8 mouse cellular contexts compared by ENCODE assay signal in genomic region chr9:53603384-53603783, GRCm38 (mm10). TPM values are rescaled to one million over a fixed set of nuclear protein-coding genes. Genes with fewer than 3 reads are reported as not detected.
A peak's percentile ranks its signal among the peaks of the same experiment; 100 is the strongest.
DNase-seq lines count a peak whose midpoint lies in the region; ATAC-seq lines count a peak whose summit lies in the region.

No protein-coding gene starts in this region.

- H3K9ac ChIP-seq in liver, embryonic 15.5 days, result no peak overlapping the region
- no peak overlapping the region for H3K9ac ChIP-seq in stomach, embryonic 15.5 days

- DNase-seq in gastrocnemius, postnatal 10 days, result peak; percentile 17
- DNase-seq in gastrocnemius, postnatal 25 days, result no peak
- peak; percentile 91 for DNase-seq in 3T3-L1 (ENCODE audit: low read depth, low spot score)
- peak; percentile 30 for DNase-seq in adrenal gland, postnatal 25 days
- DNase-seq in midbrain, embryonic 10.5 days (ENCODE audit: low spot score), result no peak

- H3K27ac ChIP-seq in liver, embryonic 15.5 days (replicated peaks), result peak overlapping the region; percentile 64
- no peak overlapping the region for H3K27ac ChIP-seq in stomach, embryonic 15.5 days
- H3K27ac ChIP-seq in midbrain, embryonic 10.5 days (replicated peaks), result no peak overlapping the region

- no peaks in the 10 kb centered on the region for H3K9me3 ChIP-seq in liver, embryonic 15.5 days (replicated peaks)
- H3K9me3 ChIP-seq in stomach, embryonic 15.5 days, result no peaks in the 10 kb centered on the region
- H3K9me3 ChIP-seq in midbrain, embryonic 10.5 days (replicated peaks), result no peaks in the 10 kb centered on the region

- H3K4me1 ChIP-seq in liver, embryonic 15.5 days (replicated peaks), result peaks cover 27% of the 10 kb centered on the region
- H3K4me1 ChIP-seq in stomach, embryonic 15.5 days, result 0 out of 2 replicates have a peak, but pooled peaks cover 7% of the 10 kb centered on the region
- H3K4me1 ChIP-seq in midbrain, embryonic 10.5 days, result no peaks in the 10 kb centered on the region

- no peaks in the 10 kb centered on the region for H3K36me3 ChIP-seq in liver, embryonic 15.5 days (replicated peaks)
- no peaks in the 10 kb centered on the region for H3K36me3 ChIP-seq in stomach, embryonic 15.5 days
- no peaks in the 10 kb centered on the region for H3K36me3 ChIP-seq in midbrain, embryonic 10.5 days

- ATAC-seq in liver, embryonic 15.5 days (ENCODE audit: insufficient read depth), result no peak
- ATAC-seq in stomach, embryonic 15.5 days (ENCODE audit: insufficient read depth, low FRiP score, low read depth), result 0 out of 2 replicates have a peak, but pooled peaks have one; percentile 15
- ATAC-seq in cerebellum, adult (ENCODE audit: insufficient number of reproducible peaks, low FRiP score, low TSS enrichment), result no peak

- 53% methylated on average over 1 of the region's 1 CpGs for WGBS in liver, embryonic 15.5 days (ENCODE audit: insufficient replicate concordance)
- 79% methylated on average over 1 of the region's 1 CpGs for WGBS in stomach, embryonic 15.5 days
- 97% methylated on average over 1 of the region's 1 CpGs for WGBS in midbrain, embryonic 10.5 days

- H3K4me2 ChIP-seq in liver, embryonic 15.5 days, result no peak overlapping the region
- H3K4me2 ChIP-seq in stomach, embryonic 15.5 days, result no peak overlapping the region

- no peaks in the 10 kb centered on the region for H3K27me3 ChIP-seq in liver, embryonic 15.5 days
- H3K27me3 ChIP-seq in stomach, embryonic 15.5 days (replicated peaks), result no peaks in the 10 kb centered on the region
- no peaks in the 10 kb centered on the region for H3K27me3 ChIP-seq in midbrain, embryonic 10.5 days (ENCODE audit: low read depth, poor library complexity, severe bottlenecking)

- H3K4me3 ChIP-seq in liver, embryonic 15.5 days (replicated peaks), result no peak overlapping the region
- H3K4me3 ChIP-seq in stomach, embryonic 15.5 days (replicated peaks), result no peak overlapping the region
- H3K4me3 ChIP-seq in midbrain, embryonic 10.5 days, result no peak overlapping the region

RNA-seq across cellular contexts. Expression of gene Acat1, which starts 6.8 kb away (rescaled TPM):
- 10 to 100 TPM; 96.4 to 98.2 TPM for total RNA-seq in gastrocnemius, postnatal 10 days (2021)
- total RNA-seq in gastrocnemius, postnatal 25 days (2021), result 100 to 1,000 TPM in 1 of 2 experiments, 10 to 100 TPM in 1; 84.1 to 102 TPM
- total RNA-seq in adrenal gland, postnatal 25 days (2021), result 135 and 154 TPM in 2 replicates
- 107 and 123 TPM in 2 replicates for polyA plus RNA-seq in liver, embryonic 15.5 days (2015; fragmentation: Nextera tagmentation; extraction: Ambion mirVana)
- polyA plus RNA-seq in stomach, embryonic 15.5 days (2015; fragmentation: Nextera tagmentation; extraction: Ambion mirVana), result 106 and 118 TPM in 2 replicates
- polyA plus RNA-seq in midbrain, embryonic 10.5 days (2016; fragmentation: Nextera tagmentation; extraction: Ambion mirVana), result 34.9 and 43.3 TPM in 2 replicates

Comparison
In these comparisons a context has a peak if more than half of its experiments do, and no peak if none do; other contexts are left out.
1. DNase-seq: peak in gastrocnemius, postnatal 10 days (single experiment), 3T3-L1 (single experiment) and adrenal gland, postnatal 25 days (single experiment); none in gastrocnemius, postnatal 25 days (single experiment) and midbrain, embryonic 10.5 days (single experiment).